Mouse (Mus musculus) lung, adult 10 weeks (tissue): ENCODE measurements around the gene Phactr2. TPM values are rescaled to one million over a fixed set of nuclear protein-coding genes. Genes with fewer than 3 reads are reported as not detected.

Source experiments
- polyA plus RNA-seq: library from polyadenylated mRNA; stranded (reverse); fragments of 350-450 nt; fragmentation: Illumina TruSeq; extraction: RNeasy Lipid Tissue Mini Kit (QIAGEN cat#74804); gene quantifications from one replicate; pipeline ENCODE4 v1.2.3, GENCODE M21; 2014; ENCODE audit warnings: low read depth, low replicate concordance; ENCODE audit not compliant: insufficient read depth

The Phactr2 gene
- polyA plus RNA-seq, result 15.6 TPM

GRCm38 (mm10) chr10:13473833-13474567 is at the start of gene Phactr2:
Phactr2 (minus strand) TSS chr10:13474412.

DNA sequence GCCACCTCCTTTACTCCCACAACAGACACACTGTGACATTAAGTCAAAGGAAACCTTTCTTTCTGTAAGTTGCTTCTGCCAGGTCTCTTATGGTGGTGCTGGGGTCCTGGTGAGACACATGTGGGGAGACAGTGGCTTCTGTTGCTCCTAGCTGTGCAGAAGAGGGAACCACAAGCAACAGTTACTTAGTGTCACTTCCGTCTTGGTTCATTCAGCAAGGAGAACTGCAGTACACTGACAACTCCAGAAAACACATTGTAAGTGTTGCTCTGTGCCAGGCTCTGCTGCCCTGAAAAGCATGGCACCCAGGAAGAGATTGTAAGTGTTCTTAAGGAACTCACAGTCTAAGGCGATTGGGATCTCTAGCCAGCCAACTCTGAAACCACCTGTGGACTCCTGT is 25.1 kb upstream of the Phactr2 start, which contains the start of gene Fuca2:
Gene Fuca2, plus strand, starts transcription at position 210 of the 400 bp plus-strand sequence.

GRCm38 (mm10) chr10:13192731-13193351 is 281.4 kb downstream of the Phactr2 start, which contains the start of gene Ltv1:
Ltv1 (minus strand) TSS chr10:13193168.

DNA sequence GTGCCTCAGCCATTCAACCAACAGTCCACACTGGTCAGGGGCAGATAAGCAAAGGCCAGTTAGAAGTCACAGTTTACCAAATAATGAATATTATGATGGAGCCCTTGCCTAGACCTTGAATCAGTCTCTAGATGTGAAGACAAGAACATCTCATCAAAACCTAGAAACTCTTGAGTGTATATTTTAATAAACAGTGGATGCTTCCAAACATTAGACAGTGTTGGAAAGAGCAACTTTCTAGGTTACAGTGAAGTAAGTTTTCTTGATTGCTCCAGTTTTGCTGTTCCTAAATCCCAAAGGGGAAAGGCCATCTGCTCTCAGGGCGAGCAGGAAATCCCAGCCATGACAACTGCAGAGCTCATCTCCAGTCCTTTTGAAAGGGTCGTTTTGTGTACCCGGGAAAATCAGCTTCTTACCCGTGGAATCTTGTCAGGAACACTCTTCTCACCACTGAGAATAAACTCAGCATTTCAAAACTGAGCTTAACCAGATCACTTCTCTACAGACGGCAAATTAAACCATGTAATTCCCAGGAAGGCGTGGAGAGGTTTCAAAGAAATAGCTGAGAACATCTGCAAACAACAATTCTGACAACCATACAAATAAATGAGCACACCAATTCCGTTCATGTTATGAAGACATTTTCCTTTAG is 296.1 kb downstream of the Phactr2 start, which contains the start of gene Zc2hc1b:
Gene Zc2hc1b, minus strand, starts transcription at position 51 of the 652 bp plus-strand sequence.

Other genes with a start within 250 kb of the Phactr2 start
- 53.9 TPM for gene Fuca2, start 25.1 kb upstream of the Phactr2 start, polyA plus RNA-seq
- gene Adat2, start 78.5 kb upstream of the Phactr2 start, polyA plus RNA-seq, result 2.2 TPM
- 21.2 TPM for gene Pex3, start 78.7 kb upstream of the Phactr2 start, polyA plus RNA-seq